ENCODE assay signal across 26 mouse cellular contexts in the genomic region with DNA sequence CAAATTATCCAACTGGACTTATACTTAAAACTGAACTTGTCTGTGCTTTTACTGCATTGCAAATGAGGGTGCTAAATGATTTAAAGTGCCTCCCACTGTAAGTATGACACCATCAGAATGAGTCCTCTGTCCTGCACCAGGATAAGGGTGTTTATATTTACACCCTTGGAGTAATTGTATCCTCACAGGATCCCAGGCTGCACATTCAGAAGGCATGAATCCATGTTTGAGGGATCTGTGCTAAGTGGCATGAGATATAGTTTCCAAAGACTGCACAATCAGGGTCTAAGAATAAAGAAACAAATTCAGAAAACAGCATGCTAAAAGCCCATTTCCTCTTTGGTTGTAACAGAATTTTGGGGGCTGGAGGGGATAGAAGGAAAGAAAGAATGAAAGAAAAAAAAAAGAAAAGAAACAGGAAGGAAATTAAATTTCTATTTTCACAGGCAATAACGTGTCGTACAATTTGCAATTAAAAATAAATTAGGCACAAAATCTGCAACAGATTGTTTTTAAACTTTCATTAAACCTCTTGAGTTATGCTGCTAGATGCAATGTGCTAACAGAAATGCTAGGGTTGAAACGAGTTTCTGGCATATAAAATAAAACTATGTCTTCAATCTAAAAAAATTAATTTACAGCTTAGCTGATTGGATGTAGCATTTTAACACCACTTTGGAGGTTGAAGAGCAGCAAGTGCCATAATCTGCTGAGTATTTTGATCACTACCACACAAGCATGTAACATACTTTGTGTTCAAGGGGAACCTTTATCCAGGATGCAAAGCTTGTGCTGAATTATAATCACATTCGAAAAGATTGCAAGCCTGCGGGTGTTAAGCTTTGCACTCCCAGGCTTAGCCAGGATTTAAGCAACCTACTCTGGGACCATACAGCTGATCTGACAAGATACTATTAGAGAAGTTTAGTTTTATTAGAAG.
"Had no signal": no experiment of that assay in that cellular context is flagged by ENCODE, and none has a peak within 500 bp of the region (broad histone marks: within the 10 kb centered on the region; RNA-seq: fewer than 3 reads in every experiment).

No protein-coding gene starts in this region.

- DNase-seq: gastrocnemius, adult 2 months; gastrocnemius, postnatal 10 days; gastrocnemius, postnatal 25 days; heart, adult 18-20 months; heart, postnatal 4 days; kidney, adult 18-20 months; kidney, adult 8-10 months; kidney, postnatal 10 days; kidney, postnatal 25 days; kidney, postnatal 4 days; layer of hippocampus, adult 9-11 months; lung, adult 18-20 months had no signal

- ATAC-seq: hindbrain, embryonic 16.5 days; inflammation-experienced regulatory T-cells, adult 6 months; intestine, embryonic 15.5 days; intestine, postnatal 0 days; liver, embryonic 12.5 days had no signal

- H3K27me3 ChIP-seq: heart, embryonic 12.5 days; hindbrain, embryonic 12.5 days; intestine, embryonic 15.5 days; limb, embryonic 13.5 days; limb, embryonic 15.5 days; liver, embryonic 12.5 days had no signal

- H3K36me3 ChIP-seq: heart, embryonic 10.5 days; heart, embryonic 12.5 days; hindbrain, embryonic 10.5 days; hindbrain, embryonic 12.5 days; intestine, embryonic 15.5 days; limb, embryonic 13.5 days; limb, embryonic 15.5 days; liver, embryonic 12.5 days had no signal

- H3K27ac ChIP-seq: gastrocnemius, adult 2 months; heart, embryonic 10.5 days; hindbrain, embryonic 10.5 days; hindbrain, embryonic 12.5 days; hindbrain, embryonic 14.5 days; intestine, embryonic 15.5 days; left cerebral cortex, adult 2 months; limb, embryonic 13.5 days; limb, embryonic 15.5 days; liver, embryonic 12.5 days; liver, embryonic 14.5 days had no signal

- H3K9me3 ChIP-seq: heart, embryonic 10.5 days; heart, embryonic 12.5 days; hindbrain, embryonic 10.5 days; hindbrain, embryonic 12.5 days; intestine, embryonic 15.5 days; limb, embryonic 13.5 days; limb, embryonic 15.5 days; liver, embryonic 12.5 days had no signal

- H3K9ac ChIP-seq: heart, embryonic 12.5 days; hindbrain, embryonic 12.5 days; hindbrain, embryonic 14.5 days; intestine, embryonic 15.5 days; limb, embryonic 13.5 days; limb, embryonic 15.5 days; liver, embryonic 12.5 days; liver, embryonic 14.5 days had no signal

- H3K4me2 ChIP-seq: heart, embryonic 12.5 days; hindbrain, embryonic 12.5 days; hindbrain, embryonic 14.5 days; intestine, embryonic 15.5 days; limb, embryonic 13.5 days; limb, embryonic 15.5 days; liver, embryonic 12.5 days had no signal

- H3K4me1 ChIP-seq: heart, embryonic 10.5 days; hindbrain, embryonic 10.5 days; hindbrain, embryonic 12.5 days; intestine, embryonic 15.5 days; limb, embryonic 13.5 days; limb, embryonic 15.5 days; liver, embryonic 12.5 days had no signal

- H3K4me3 ChIP-seq: gastrocnemius, adult 2 months; heart, embryonic 10.5 days; heart, embryonic 12.5 days; hindbrain, embryonic 10.5 days; hindbrain, embryonic 12.5 days; intestine, embryonic 15.5 days; left cerebral cortex, adult 2 months; limb, embryonic 13.5 days; limb, embryonic 15.5 days; liver, embryonic 12.5 days had no signal
